Mouse (Mus musculus): ENCODE results near the gene Frem3.

DNA sequence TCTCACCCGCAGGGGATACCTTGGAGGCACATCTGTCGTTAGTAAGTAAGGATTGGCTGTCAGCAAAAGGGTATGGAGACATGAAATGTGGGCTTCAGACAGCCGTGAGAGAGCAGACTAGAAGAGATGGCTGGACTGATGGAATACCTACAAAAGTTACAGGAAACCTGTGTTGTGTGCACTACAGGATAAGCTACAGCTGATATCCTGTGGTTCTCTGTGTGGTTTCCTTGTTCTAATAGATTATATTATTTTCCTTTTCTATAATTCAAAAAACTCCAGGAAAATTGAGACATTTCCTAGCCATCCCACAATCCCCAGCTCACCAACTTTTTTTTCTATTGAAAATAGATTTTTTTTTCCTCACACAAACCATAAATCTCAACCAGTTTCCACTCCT, 52.6 kb downstream of the Frem3 start:
- TF ChIP-seq CTCF (IDR thresholded peaks at IDR 0.05; ENCODE audit: low read depth, low read length) (no peak), POLR2A (IDR thresholded peaks at IDR 0.05; ENCODE audit: extremely low read depth, insufficient read depth, low read length) (no peak)

All from liver, adult 2 months (tissue).